Comparison of ENCODE assay signal across 6 mouse cellular contexts in the genomic region with DNA sequence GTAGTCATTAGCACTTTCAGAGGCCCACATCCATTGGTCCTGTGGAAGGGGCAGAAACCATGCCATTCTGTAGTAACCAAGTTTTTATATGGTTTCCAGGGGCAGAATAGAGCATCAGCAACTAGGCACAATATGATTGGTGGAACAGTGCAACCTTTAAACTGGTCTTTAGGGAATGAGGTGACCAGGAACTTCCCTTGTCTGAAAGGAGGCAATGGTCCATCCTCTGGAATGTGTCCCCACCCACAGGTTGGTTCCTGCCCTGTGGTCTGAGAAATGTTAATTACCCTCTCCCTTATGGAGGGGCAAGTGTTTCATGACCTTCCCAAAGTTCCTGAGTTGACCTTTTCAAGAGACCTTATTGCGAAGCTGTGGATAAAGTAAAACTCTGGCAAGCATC. TPM values are rescaled to one million over a fixed set of nuclear protein-coding genes. Genes with fewer than 3 reads are reported as not detected.
DNase-seq lines count a peak whose midpoint lies in the region; TF ChIP-seq lines count a peak whose summit lies in the region.
"Not testable (repeated sequence)": the region's sequence is repeated elsewhere in the genome, so short reads cannot be mapped to it uniquely, and the experiment has no call there.
"Had no signal": no experiment of that assay in that cellular context is flagged by ENCODE, and none has a peak within 500 bp of the region (broad histone marks: within the 10 kb centered on the region; RNA-seq: fewer than 3 reads in every experiment).

No protein-coding gene starts in this region.

- H3K9ac ChIP-seq in ES-Bruce4 (ENCODE audit: low read depth, poor library complexity, severe bottlenecking) = not testable (repeated sequence)

- not testable (repeated sequence) for H3K4me1 ChIP-seq in ES-Bruce4 (ENCODE audit: control insufficient read depth, insufficient read depth, low read length)

- 0 out of 2 replicates have a peak overlapping the region, but pooled peaks have one; percentile 36 for H3K27ac ChIP-seq in ES-Bruce4 (ENCODE audit: insufficient read depth, low read length)

- not testable (repeated sequence) for H3K36me3 ChIP-seq in ES-Bruce4 (ENCODE audit: control insufficient read depth, insufficient read depth, low read length, poor library complexity, severe bottlenecking)

- H3K27me3 ChIP-seq in ES-Bruce4 (ENCODE audit: control insufficient read depth, insufficient read depth, low read length, poor library complexity, severe bottlenecking) = not testable (repeated sequence)

- not testable (repeated sequence) for TF ChIP-seq EP300 in ES-Bruce4 (IDR thresholded peaks at IDR 0.05; ENCODE audit: insufficient read depth, low read depth, low read length)

- not testable (repeated sequence) for H3K4me3 ChIP-seq in ES-Bruce4 (ENCODE audit: low read depth, low read length)

- not testable (repeated sequence) for TF ChIP-seq CTCF in ES-Bruce4 (IDR thresholded peaks at IDR 0.05; ENCODE audit: low read depth, low read length)

- DNase-seq in ES-CJ7 (ENCODE audit: low read depth, low spot score) (peak; percentile 65), R1 (ENCODE audit: low read depth, low spot score) (peak; percentile 67), ZHBTc4 (ENCODE audit: low read depth, low spot score) (peak; percentile 48)
- DNase-seq in heart, adult 11 months = peak; percentile 87

- TF ChIP-seq POLR2A in ES-Bruce4 (IDR thresholded peaks at IDR 0.05; ENCODE audit: insufficient read depth, low read length) = not testable (repeated sequence)

- not testable (repeated sequence) for H3K9me3 ChIP-seq in ES-Bruce4 (replicated peaks; ENCODE audit: control insufficient read depth, insufficient read depth, low read length, poor library complexity, severe bottlenecking)

RNA-seq across cellular contexts. Expression of gene Gm14325, which starts 3.5 kb away (rescaled TPM):
- polyA plus RNA-seq in ES-Bruce4 (2011; ENCODE audit: insufficient read depth, insufficient read length, low read depth, missing spikeins) = 22.3 and 26.8 TPM in 2 replicates

RNA-seq across cellular contexts. Expression of gene Gm14327, which starts 53.2 kb away (rescaled TPM):
- 1.4 and 1.9 TPM in 2 replicates for polyA plus RNA-seq in ES-Bruce4 (2011; ENCODE audit: insufficient read depth, insufficient read length, low read depth, missing spikeins)
- polyA plus RNA-seq: G1E had no signal
